Mouse (Mus musculus): ENCODE measurements around the gene Camk2n2.

DNA sequence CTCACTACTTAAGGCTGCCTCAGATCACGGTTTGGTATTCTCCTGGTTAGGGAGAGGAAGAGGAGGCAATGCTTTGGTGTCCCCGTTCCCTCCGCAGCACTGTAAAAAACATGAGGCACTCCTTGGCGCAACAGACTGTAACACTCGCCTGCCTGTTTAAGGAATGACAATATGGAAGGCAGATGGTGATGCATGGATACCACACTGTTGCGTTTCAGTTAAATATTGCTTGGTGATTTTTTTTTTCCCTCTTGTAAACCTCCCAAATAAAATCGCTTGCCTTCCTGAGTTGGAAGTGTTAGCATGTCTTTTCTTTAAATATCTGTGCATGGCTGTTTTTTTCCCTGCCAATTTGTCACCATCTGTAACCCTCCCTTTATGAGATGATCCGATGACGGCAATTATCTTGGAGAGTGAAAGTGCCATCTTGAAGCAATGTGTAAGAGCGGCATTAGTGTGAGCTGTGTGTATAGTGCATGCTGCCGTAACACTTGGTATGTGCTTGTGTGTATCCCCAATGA, 7.8 kb upstream of the Camk2n2 start:
- TF ChIP-seq CTCF (IDR thresholded peaks at IDR 0.05; ENCODE audit: low read depth) = no peak
- TF ChIP-seq EP300 (IDR thresholded peaks at IDR 0.05; ENCODE audit: low read depth) = no peak
